Mouse (Mus musculus): ENCODE data around the gene Fam20c.

Gene Fam20c

DNA sequence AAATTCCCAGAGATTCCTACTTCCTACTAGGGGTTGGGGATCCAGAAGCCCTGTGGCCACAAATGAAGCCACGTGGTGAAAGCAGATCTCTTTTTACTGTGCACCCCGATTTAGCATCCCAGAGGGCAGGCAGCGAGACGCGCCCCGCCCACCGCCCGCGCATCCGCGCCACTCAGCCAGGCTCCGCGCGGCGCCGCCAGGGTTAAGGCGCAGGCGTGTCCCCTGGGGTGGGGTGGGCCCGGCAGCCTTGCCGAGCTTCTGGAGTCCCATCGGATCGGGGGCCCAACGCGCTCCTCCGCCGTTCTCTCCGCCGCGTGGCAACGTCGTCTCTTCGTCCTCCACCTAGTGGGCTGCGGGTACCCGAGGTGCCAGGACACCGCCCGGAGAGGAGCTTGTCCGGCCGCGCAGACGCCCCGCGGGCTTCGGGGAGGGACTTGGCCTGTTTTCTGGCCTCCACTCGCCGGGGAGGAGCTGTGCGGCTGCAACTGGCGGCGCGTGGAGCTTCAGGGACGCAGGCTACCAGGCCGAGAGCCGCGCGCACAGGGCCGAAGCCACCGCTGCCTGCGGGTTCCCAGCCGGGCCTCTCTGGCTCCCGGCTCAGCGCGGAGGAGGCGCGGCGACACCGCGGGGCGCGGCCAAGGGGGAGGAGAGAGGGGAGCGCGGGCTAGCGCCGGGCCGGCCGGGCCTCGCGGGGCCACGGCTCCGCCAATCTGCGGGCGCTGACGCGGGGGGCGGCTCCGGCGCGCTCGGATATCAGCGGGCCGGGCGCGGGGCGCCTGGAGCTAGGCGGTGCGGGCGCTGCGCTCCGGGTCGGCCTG is at the start of gene Fam20c:
Gene Fam20c (plus strand): TSS at position 212 of the 818 bp plus-strand sequence.
- POLR2A ChIA-PET, result interaction anchor here in 3 of 4 experiments (0.5 to 2.1 kb wide), 21 partner anchors 17 to 1716 kb away, joined by 3 to 7 read pairs (median 3); partner anchors contain the start of genes A430033K04Rik (in 1 of the 3), Dnaaf5 (in 1 of the 3), Get4 (in 1 of the 3) and Prkar1b (in 1 of the 3)
- CTCF ChIA-PET, result interaction anchor here in 2 of 4 experiments (0.5 to 1.6 kb wide), 4 partner anchors 61 to 528 kb away, joined by 3 to 5 read pairs (median 3); no protein-coding TSS in a partner anchor

DNA sequence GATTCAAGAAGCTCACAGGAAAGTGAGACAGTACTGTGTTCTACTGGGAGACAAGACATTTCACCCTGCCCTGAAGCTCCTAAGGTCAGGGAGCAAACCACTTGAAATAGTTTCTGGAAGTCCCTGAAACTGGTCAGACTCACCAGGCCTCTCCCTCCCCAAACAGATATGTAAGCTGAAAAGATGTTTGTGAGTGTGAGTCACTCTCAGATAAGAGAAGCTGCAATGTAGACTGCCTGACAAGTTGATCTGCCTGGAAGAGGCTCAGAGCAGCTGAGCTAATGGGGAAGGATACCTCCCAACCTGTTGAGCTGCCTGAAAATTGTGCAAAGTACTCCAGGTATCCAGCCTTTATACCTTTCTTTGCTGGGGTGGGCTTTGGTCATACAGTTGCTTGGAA is 46.9 kb upstream of the Fam20c start:
- CTCF ChIA-PET, result no interaction called here
- POLR2A ChIA-PET, result interaction anchor here in 1 of 4 experiments (0.6 kb wide), 1 partner anchor 571 kb away, joined by 6 read pairs; no protein-coding TSS in a partner anchor

DNA sequence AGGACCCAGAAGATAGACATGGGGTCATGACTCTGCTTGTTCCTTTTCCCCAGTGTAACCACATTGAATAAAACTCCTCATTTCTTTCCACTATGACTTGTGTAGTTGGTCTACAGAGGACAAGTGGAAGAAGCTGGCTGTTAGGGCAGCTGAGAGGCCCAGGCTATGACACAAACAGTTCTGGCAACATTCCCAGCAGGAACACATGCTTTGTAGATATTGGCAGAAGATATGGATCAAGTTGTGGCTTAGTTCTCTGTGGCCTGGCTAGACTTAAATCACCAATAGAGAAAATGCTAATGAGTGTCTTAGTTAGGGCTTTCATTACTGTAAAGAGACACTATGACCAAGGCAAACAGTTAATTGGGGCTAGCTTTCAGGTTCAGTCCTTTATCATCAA is 45.7 kb upstream of the Fam20c start:
- ChIA-PET CTCF (interaction anchor here in 1 of 4 experiments (1.6 kb wide), 1 partner anchor 51 kb away, joined by 3 read pairs; no protein-coding TSS in a partner anchor), POLR2A (no interaction called here)

DNA sequence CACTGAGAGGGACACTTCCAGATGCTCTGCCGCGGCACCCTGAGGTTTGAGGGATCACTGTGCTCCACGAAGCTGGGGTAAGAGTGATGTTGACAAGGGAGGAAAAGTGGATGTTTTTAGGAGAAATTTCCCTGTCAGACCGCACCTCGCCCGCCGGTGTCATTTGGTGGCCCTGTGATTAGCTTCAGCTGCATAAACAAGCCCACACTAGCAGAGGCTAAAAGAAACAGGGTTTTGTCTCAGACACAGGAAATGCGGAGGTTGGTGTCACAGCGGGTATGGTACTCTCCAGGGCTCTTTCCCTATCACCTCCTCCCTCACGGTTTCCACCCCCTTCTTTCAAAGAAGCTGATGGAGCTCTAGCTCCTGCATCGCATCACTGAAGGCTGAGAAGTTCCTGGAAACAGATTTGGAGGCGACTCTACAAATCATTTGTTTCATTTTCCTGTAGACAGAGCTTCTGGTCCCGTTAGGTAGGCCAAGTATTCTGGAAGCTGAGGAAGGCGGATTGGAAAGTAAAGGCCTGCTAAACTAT is 38.7 kb upstream of the Fam20c start:
- CTCF ChIA-PET, result no interaction called here
- POLR2A ChIA-PET, result interaction anchor here in 1 of 4 experiments (0.6 kb wide), 1 partner anchor 16 kb away, joined by 3 read pairs; no protein-coding TSS in a partner anchor

DNA sequence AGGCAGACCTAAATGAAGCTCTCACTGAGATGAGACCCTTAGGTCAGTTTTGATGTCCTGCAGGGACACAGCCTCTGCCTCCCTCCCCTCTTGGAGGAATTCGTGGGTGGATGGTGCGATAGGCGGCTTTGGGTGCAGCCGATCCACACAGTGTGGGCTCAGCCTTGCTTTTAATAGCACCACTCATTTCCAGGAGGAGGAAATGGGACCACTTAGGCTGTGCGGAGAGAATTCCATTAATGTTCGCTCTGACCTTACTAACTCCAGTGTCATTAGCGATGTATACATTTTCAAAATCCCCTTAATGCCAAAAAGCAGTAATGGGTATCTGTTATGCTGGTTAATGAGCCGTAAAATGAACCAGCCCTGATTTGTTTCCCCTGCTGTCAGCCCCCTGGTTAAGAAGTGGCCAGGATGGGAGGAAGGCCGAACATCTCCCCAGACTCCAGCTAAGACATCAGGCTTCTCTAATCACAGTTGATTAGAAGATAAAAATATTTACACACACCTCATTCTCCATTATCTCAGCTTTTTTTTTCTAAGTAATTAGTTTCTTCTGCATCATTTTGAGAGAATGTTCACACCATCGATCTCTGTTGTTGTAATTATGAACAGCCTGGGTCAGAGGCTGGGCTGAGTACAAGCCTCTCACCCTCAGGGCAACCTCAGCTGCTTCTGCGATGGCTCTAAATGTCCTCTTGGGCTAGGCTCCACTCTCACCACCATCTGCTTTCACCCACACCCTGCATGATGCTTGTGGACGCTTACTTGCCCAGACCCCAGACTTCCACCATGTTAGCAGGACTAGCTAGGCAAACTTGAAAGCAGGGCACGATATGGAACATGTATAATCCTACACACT is 33.8 kb upstream of the Fam20c start:
- POLR2A ChIA-PET, result no interaction called here
- CTCF ChIA-PET, result no interaction called here

DNA sequence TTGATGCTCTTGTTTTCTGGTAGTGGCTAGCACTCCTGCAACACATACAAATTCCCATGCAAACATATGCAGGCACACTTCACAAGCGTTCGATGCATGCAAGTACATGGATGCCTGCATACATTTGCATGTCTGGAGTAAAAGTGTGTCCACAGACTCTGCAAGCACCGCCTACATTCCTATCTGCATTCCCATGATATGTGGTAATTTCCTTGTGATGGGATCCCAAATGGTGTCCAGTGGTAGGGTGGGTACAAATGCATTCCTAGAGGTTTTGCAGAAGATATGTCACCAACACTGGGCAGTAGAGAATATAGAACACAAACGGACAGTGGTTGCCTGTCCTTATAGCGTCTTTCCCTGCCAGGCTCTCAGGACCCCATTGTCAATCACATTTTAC is 29.9 kb upstream of the Fam20c start:
- CTCF ChIA-PET, result no interaction called here
- POLR2A ChIA-PET, result no interaction called here

DNA sequence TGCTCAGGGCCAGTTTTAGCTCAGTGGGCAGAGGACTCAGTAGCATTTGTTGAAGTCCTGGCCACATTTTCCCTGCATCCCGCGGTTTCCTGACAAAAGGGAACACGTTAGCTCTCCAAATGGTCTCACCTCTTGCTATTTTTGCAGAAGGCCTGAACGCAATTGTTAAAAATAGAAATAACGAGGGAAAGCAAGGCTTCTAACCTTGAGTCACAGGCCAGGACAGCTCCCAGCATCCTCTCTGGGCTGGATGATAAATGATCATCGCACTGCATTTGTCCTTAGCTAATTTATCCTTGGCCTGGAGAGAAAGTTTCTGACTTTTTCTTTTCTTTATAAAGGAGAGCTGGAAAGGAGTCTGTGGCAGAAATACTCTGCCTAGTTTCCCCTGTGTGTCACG is 29.2 kb upstream of the Fam20c start:
- ChIA-PET POLR2A (interaction anchor here in 1 of 4 experiments (1.0 kb wide), 1 partner anchor 28 kb away, joined by 4 read pairs; no protein-coding TSS in a partner anchor), CTCF (no interaction called here)

DNA sequence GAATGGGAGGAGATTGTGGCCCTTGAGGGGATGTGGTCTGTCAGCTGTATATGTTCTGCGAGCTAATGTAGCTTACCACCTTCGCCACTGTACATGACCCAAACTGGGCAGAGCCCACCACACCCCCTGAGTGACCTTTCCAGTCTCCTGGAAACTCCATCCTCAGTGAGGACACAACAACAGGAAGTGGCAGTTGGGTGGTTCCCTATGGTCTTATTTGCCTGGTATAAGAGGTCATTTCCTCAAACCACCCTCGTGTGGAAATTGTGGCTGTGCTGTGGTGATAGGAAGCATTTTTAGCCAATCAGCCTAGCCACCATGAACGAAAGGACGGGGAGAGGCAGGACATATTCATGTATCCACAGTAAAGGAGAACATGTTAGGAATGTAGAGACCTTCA is 23.5 kb upstream of the Fam20c start:
- POLR2A ChIA-PET, result no interaction called here
- CTCF ChIA-PET, result no interaction called here

DNA sequence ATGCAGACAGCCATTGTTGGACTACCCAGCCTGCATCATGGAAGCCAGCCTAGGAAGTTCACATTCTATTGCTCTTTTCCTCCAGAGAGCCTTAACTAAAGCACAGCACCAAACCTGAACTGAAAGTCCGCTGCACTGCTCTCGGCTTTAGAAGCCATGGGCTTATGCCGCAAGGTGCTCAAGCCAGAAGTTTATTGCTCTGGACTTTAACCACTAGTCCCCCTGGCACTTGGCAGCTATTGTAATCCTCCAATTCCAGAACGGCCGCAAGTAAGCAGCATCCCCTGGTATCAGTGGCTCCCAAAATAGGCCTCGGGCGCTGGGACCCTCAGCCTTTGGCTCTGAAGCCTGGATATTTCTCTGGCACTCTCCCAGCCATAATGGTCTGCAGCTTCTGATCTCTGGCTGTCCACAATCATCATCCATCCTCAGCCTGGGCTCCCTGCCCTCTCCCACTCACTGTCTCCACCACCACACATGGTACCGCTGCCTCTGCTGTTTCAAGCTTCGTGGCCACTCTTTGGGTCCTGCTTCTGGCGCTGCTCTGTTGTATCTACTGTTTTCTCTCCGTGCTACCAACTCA is 20.9 kb upstream of the Fam20c start:
- CTCF ChIA-PET, result no interaction called here
- POLR2A ChIA-PET, result interaction anchor here in 2 of 4 experiments (1.2 to 1.8 kb wide), 4 partner anchors 14 to 39 kb away, joined by 3 to 6 read pairs (median 4); partner anchors contain the start of gene Fam20c (in 1 of the 2)

DNA sequence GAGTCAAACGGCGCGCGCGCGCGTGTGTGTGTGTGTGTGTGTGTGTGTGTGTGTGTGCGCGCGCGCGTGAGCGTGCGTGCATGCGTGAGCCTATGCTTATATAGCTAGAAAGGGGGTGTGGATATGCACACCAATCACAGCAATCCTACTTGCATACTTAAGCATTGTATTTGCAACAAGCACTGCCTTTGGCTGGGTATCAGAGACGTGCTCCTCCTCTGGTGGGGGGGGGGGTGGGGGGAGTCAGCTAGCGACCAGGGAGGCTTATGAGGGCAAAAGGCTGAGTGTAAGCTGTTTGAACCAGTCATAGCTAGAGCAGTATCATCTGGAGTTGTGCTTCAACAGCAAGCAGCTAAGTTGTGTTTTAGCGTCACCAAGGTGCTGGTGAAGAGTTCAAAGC is 20.3 kb upstream of the Fam20c start:
- CTCF ChIA-PET, result no interaction called here
- POLR2A ChIA-PET, result interaction anchor here in 3 of 4 experiments (0.6 to 1.8 kb wide), 6 partner anchors 15 to 263 kb away, joined by 3 to 6 read pairs (median 4); partner anchors contain the start of genes Fam20c (in 1 of the 3) and Pdgfa (in 1 of the 3)

DNA sequence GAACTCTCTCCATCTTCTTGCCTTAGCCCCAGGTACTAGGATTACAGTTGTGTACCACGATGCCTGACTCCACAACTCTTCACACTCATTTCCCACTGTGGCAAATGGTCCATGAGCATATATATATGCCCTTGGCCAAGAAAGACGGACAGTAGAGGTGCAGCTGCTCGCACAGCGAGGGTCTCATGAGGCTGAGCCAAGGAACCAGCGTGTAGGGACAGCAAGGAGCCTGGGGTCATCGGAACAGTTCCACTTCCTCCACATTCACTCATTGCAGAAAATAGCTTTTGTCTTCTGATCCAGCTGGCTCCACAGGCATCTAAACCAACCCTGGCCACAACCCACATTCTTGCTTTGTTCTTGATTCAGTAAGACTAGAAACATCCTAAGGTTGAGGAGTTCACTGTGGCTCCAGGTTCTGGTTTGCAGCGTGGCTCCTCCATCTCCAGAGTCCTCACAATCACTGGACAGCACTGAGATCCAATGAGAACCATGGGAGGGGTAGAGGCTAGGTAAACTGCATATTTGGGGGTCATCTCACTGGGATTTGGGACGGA is 19.0 kb upstream of the Fam20c start:
- CTCF ChIA-PET, result no interaction called here
- POLR2A ChIA-PET, result interaction anchor here in 2 of 4 experiments (1.6 kb wide), 2 partner anchors 19 to 262 kb away, joined by 3 to 5 read pairs; partner anchors contain the start of genes Fam20c (in 1 of the 2) and Pdgfa (in 1 of the 2)

DNA sequence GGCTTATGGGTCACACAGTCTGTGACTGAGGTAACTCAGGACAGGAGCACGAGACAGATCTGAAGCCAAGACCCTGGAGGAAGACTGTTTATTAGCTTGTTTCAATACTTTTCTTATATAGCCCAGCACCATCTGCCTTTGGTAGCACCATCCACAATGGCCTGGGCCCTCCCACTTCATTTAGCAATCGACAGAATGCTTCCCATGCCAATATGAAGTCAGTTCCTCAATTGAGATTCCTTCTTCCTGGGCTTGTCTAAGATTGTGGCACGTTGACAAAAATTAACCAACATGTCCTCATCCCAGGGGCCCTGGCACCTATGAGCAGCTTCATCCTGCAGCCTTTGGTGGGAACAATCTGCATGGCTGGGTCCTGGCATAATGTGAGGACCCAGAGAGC is 14.2 kb upstream of the Fam20c start:
- POLR2A ChIA-PET, result no interaction called here
- CTCF ChIA-PET, result no interaction called here

DNA sequence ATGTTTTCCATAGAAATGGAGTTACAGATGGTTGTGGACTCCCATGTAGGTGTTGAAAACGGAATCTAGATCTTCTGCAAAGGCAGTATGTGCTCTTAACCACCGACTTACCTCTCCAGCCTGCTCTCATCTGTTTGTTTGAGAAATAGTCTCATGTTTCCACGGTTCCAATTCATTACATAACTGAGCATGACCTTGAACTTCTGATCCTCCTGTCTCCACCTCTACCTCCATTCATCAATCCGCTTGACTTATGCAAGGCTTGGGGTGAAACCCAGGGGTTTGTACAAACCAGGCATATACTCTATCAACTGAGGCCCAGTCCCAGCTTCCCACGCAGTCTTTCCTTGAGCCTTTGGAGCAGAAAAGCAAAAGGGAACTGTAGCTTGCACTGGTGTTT is 12.8 kb upstream of the Fam20c start:
- CTCF ChIA-PET, result interaction anchor here in 2 of 4 experiments (0.6 kb wide), 2 partner anchors 48 to 334 kb away, joined by 4 to 5 read pairs; no protein-coding TSS in a partner anchor
- POLR2A ChIA-PET, result no interaction called here

DNA sequence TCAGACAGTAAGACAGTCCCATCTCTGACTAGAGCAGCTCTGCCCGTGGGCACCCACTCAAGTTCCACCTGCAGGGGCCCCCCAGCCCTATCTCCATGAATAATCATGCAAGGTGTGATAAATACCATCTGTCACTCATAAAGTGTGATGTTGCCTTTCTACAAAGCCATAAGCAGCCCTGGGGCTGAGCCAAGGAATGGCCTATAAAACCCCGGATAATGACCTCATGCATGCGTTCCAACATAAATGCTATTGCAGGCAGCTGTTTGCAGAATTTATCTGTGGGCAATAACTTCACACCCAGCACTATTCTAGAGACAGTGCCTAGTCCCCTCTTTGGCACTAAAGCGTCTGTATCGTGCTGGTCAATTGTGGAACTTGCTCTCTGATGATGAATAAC is 12.0 kb upstream of the Fam20c start:
- ChIA-PET POLR2A (no interaction called here), CTCF (no interaction called here)

DNA sequence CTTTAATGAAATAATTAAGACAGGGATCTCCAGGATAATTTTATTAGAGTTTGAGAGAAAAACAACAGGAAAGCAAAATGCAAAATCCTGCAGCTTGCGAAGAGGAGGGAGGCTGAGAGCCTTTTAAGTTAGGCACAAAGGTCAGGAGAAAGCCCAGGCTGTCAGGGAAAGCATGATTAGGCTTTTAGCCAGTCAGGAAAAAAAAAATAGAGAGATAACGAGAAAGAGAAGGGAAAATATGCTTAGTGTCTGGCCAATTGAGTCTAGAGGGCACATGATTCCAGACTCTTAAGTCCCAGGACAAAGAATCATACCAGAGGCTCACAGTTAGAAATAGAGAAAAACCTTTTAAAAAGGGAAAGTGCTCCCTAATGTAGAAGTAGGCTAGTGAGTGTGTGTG is 10.7 kb upstream of the Fam20c start:
- POLR2A ChIA-PET, result no interaction called here
- CTCF ChIA-PET, result no interaction called here

DNA sequence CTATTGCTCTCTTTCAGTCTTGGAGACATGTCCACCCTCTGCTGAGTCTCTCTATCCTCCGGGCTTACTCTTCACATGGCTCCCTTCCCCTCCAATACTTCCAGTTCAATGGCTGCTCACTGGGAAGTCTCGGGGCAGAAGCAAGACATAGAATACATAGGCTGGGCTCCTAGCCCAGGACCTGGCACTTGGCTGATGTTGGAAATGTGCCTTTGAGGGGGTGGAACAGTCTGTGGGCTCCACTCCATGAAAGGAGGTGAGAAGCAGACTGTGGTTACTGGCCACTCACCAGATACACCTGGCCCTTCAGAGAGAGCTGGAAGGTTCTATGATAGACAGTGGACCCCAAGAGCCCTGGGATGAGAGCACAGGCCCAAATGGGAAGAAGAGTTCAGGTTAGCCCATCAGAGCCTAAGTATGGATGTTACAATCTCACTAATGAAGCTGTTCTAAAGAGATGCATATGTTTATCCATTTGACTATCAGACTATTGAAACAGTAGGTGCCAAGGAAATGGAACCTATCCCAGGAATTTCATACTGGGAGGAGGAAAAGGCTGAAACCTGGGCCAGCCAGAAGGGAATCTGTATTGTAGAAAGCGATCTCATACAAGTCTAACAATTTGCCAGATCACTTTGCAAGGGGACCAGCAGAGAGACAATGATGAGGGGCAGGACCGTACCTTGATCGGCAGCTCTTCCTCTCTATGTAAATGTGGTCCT is 8.8 kb upstream of the Fam20c start:
- CTCF ChIA-PET, result no interaction called here
- POLR2A ChIA-PET, result no interaction called here

DNA sequence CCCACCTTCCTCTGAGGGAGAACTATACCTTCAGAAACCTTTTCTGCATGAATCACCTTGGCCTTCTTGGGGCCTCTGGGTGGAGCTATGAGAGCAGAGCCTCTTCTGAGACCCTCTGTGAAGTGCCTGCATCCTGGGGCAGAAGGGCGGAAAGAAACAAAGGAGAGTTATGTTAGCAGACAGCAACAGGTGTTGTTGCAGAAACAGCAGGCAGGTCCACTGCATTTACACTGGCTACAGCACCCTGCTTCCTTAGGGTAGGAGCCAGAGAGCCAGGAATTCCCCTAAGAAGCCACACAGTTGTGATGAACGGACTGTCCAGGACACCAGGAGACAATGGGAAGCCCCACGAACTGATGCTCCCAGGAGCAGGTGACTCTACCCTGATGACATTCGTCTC is 1.0 kb upstream of the Fam20c start:
- ChIA-PET CTCF (interaction anchor here in 1 of 4 experiments (0.6 kb wide), 1 partner anchor 1815 kb away, joined by 3 read pairs; no protein-coding TSS in a partner anchor), POLR2A (interaction anchor here in 2 of 4 experiments (0.8 to 2.1 kb wide), 6 partner anchors 19 to 459 kb away, joined by 3 to 6 read pairs (median 4); partner anchors contain the start of genes Dnaaf5 (in 1 of the 2) and Prkar1b (in 1 of the 2))

DNA sequence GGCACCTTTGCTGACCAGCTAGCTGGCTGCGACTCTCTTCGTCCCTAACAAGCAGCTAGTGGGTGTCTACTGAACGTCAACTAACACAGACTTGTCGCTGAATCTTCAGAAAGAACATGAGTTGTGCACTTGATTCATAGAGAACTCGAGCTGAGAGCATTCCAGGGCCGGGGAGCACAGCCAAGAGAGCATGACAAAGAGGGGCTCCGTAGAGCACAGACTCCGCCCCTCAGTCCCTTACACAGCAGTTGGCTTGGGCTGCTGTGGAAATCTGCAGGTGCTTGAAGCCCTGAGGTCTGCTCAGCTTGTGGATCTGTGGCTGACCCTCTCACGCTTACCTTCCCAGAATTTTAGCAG is 390 bp upstream of the Fam20c start:
- ChIA-PET CTCF (no interaction called here), POLR2A (interaction anchor here in 3 of 4 experiments (0.5 to 2.1 kb wide), 14 partner anchors 16 to 547 kb away, joined by 3 to 7 read pairs (median 4); partner anchors contain the start of genes A430033K04Rik (in 1 of the 3), Dnaaf5 (in 1 of the 3), Prkar1b (in 1 of the 3) and Zfp68 (in 1 of the 3))

Data from embryonic stem cell, embryonic (primary cell).